Mouse (Mus musculus): ENCODE measurements around the gene Spsb1. TPM values are rescaled to one million over a fixed set of nuclear protein-coding genes. Genes with fewer than 3 reads are reported as not detected.

Gene Spsb1
- polyA plus RNA-seq, 1 experiment from 2014 or later: 15.1 TPM

DNA sequence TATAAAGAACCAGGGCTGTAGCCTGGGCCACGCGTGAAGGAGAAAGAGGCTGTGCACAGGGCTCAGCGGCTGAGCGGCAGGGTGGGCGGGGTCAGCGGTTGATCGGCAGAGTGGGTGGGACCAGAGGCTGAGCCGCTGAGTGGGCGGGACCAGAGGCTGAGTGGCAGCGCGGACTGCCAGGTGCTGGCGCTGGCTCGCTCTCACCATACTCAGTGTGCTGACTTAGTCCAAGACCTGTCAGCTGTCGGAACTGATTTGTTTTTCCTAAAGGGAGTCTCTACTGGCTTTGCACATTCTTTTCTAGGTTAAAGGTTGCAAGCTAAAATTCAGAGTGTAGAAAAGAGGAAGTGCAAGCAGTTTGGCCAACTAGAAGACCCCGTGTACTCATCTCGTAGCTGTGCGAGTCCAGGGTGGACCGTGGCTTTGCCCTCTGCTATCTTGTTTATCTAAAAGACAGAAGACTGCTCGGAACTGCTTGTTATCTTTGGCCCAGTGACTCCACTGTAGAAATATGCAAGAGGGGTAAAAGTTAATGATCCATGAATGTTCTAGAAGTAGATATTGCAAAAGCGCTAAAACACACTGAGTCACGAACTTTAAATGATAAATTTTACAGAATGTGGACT is 34.2 kb upstream of the Spsb1 start:
- Histone ChIP-seq H3K27ac (ENCODE audit: low read length) (peak overlapping the region; percentile 13; the same call in 1 of the 2 replicates), H3K4me2 (ENCODE audit: low read depth, low read length) (peak overlapping the region; percentile 53), H3K4me1 (replicated peaks; ENCODE audit: control insufficient read depth, insufficient read depth, low read length) (peaks cover 33% of the 10 kb centered on the region), H3K9ac (ENCODE audit: low read length) (peak overlapping the region; percentile 39; the same call in 1 of the 2 replicates), H3K4me3 (ENCODE audit: low read length) (peak overlapping the region; percentile 30), H3K9me3 (ENCODE audit: control insufficient read depth, low read length) (no peaks in the 10 kb centered on the region), H3K27me3 (ENCODE audit: control insufficient read depth, insufficient read depth, low read depth, low read length) (no peaks in the 10 kb centered on the region), H3K36me3 (ENCODE audit: control insufficient read depth, insufficient read depth, low read length) (no peaks in the 10 kb centered on the region)
- peak; percentile 92 for ATAC-seq (ENCODE audit: low read depth)
- WGBS: 2% methylated on average over 21 of the region's 21 CpGs

GRCm38 (mm10) chr4:149988301-149988700 is 33.5 kb upstream of the Spsb1 start:
- no peaks in the 10 kb centered on the region for H3K36me3 ChIP-seq (ENCODE audit: control insufficient read depth, insufficient read depth, low read length)
- H3K4me2 ChIP-seq (ENCODE audit: low read depth, low read length): peak overlapping the region; percentile 53
- H3K27ac ChIP-seq (ENCODE audit: low read length): no peak overlapping the region
- WGBS: 80% methylated on average over 6 of the region's 6 CpGs
- no peak overlapping the region for H3K4me3 ChIP-seq (ENCODE audit: low read length)
- H3K4me1 ChIP-seq (replicated peaks; ENCODE audit: control insufficient read depth, insufficient read depth, low read length): peaks cover 33% of the 10 kb centered on the region
- H3K9ac ChIP-seq (ENCODE audit: low read length): peak overlapping the region; percentile 39; the same call in 1 of the 2 replicates
- H3K9me3 ChIP-seq (ENCODE audit: control insufficient read depth, low read length): no peaks in the 10 kb centered on the region
- H3K27me3 ChIP-seq (ENCODE audit: control insufficient read depth, insufficient read depth, low read depth, low read length): no peaks in the 10 kb centered on the region
- ATAC-seq (ENCODE audit: low read depth): no peak

- no peak overlapping the region for H3K9ac ChIP-seq (ENCODE audit: low read length)
- H3K4me2 ChIP-seq (ENCODE audit: low read depth, low read length): no peak overlapping the region
- 74% methylated on average over 10 of the region's 10 CpGs for WGBS
- peaks cover 33% of the 10 kb centered on the region for H3K4me1 ChIP-seq (replicated peaks; ENCODE audit: control insufficient read depth, insufficient read depth, low read length)
- H3K27ac ChIP-seq (ENCODE audit: low read length): no peak overlapping the region
- no peaks in the 10 kb centered on the region for H3K9me3 ChIP-seq (ENCODE audit: control insufficient read depth, low read length)
- no peak for ATAC-seq (ENCODE audit: low read depth)
- H3K4me3 ChIP-seq (ENCODE audit: low read length): no peak overlapping the region
- peaks cover 5% of the 10 kb centered on the region; the same call in 1 of the 2 replicates for H3K36me3 ChIP-seq (ENCODE audit: control insufficient read depth, insufficient read depth, low read length)
- no peaks in the 10 kb centered on the region for H3K27me3 ChIP-seq (ENCODE audit: control insufficient read depth, insufficient read depth, low read depth, low read length)
These were observed 32.0 kb upstream of the Spsb1 start for GRCm38 (mm10) chr4:149986671-149987417.

- Histone ChIP-seq H3K4me3 (ENCODE audit: low read length) (no peak overlapping the region), H3K27me3 (ENCODE audit: control insufficient read depth, insufficient read depth, low read depth, low read length) (no peaks in the 10 kb centered on the region), H3K36me3 (ENCODE audit: control insufficient read depth, insufficient read depth, low read length) (peaks cover 6% of the 10 kb centered on the region), H3K9ac (ENCODE audit: low read length) (no peak overlapping the region), H3K9me3 (ENCODE audit: control insufficient read depth, low read length) (no peaks in the 10 kb centered on the region), H3K4me1 (replicated peaks; ENCODE audit: control insufficient read depth, insufficient read depth, low read length) (peaks cover 14% of the 10 kb centered on the region), H3K27ac (ENCODE audit: low read length) (no peak overlapping the region), H3K4me2 (ENCODE audit: low read depth, low read length) (no peak overlapping the region)
- WGBS: 88% methylated on average over 23 of the region's 23 CpGs
- ATAC-seq (ENCODE audit: low read depth): no peak
These were observed 29.2 kb upstream of the Spsb1 start for GRCm38 (mm10) chr4:149983921-149984645.

GRCm38 (mm10) chr4:149982154-149982553 is 27.3 kb upstream of the Spsb1 start:
- H3K4me3 ChIP-seq (ENCODE audit: low read length): no peak overlapping the region
- no peaks in the 10 kb centered on the region for H3K9me3 ChIP-seq (ENCODE audit: control insufficient read depth, low read length)
- no peak overlapping the region for H3K4me2 ChIP-seq (ENCODE audit: low read depth, low read length)
- H3K27ac ChIP-seq (ENCODE audit: low read length): no peak overlapping the region
- H3K4me1 ChIP-seq (replicated peaks; ENCODE audit: control insufficient read depth, insufficient read depth, low read length): peaks cover 19% of the 10 kb centered on the region
- H3K9ac ChIP-seq (ENCODE audit: low read length): no peak overlapping the region
- H3K36me3 ChIP-seq (ENCODE audit: control insufficient read depth, insufficient read depth, low read length): peaks cover 6% of the 10 kb centered on the region
- H3K27me3 ChIP-seq (ENCODE audit: control insufficient read depth, insufficient read depth, low read depth, low read length): no peaks in the 10 kb centered on the region
- no peak for ATAC-seq (ENCODE audit: low read depth)
- WGBS: 80% methylated on average over 15 of the region's 15 CpGs

- H3K27ac ChIP-seq (ENCODE audit: low read length): no peak overlapping the region
- no peaks in the 10 kb centered on the region for H3K9me3 ChIP-seq (ENCODE audit: control insufficient read depth, low read length)
These were observed 25.0 kb upstream of the Spsb1 start for GRCm38 (mm10) chr4:149979819-149980308.

DNA sequence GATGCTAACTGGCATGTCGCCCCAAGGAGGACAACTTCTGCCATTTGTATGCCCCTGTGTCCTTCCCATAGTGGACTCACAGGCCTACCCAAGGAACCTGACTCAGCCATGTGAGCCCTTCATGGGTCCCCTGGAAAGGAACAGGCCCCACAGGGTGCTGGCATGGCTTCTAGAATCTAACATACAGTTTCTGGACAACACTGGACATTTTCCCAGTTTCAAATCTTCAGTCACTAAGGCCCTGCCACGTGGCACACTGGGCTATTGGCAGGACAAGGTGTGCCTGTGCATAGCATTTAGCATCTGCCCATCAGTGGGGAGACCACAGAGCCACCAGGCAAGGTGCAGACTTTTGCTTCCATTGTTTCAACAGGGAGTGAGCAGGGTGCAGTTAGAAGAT is 24.0 kb upstream of the Spsb1 start:
- no peaks in the 10 kb centered on the region for H3K27me3 ChIP-seq (ENCODE audit: control insufficient read depth, insufficient read depth, low read depth, low read length)
- H3K4me3 ChIP-seq (ENCODE audit: low read length): no peak overlapping the region

More at GRCm38 (mm10) chr4:149979819-149980308, 25.0 kb upstream of the Spsb1 start:
- Histone ChIP-seq H3K27me3 (ENCODE audit: control insufficient read depth, insufficient read depth, low read depth, low read length) (no peaks in the 10 kb centered on the region), H3K36me3 (ENCODE audit: control insufficient read depth, insufficient read depth, low read length) (peaks cover 6% of the 10 kb centered on the region), H3K4me1 (replicated peaks; ENCODE audit: control insufficient read depth, insufficient read depth, low read length) (peaks cover 19% of the 10 kb centered on the region), H3K4me2 (ENCODE audit: low read depth, low read length) (0 out of 2 replicates have a peak overlapping the region, but pooled peaks have one; percentile 30), H3K9ac (ENCODE audit: low read length) (no peak overlapping the region), H3K4me3 (ENCODE audit: low read length) (no peak overlapping the region)
- ATAC-seq (ENCODE audit: low read depth): peak; percentile 44; the same call in 1 of the 2 replicates
- WGBS: 7% methylated on average over 12 of the region's 12 CpGs

DNA sequence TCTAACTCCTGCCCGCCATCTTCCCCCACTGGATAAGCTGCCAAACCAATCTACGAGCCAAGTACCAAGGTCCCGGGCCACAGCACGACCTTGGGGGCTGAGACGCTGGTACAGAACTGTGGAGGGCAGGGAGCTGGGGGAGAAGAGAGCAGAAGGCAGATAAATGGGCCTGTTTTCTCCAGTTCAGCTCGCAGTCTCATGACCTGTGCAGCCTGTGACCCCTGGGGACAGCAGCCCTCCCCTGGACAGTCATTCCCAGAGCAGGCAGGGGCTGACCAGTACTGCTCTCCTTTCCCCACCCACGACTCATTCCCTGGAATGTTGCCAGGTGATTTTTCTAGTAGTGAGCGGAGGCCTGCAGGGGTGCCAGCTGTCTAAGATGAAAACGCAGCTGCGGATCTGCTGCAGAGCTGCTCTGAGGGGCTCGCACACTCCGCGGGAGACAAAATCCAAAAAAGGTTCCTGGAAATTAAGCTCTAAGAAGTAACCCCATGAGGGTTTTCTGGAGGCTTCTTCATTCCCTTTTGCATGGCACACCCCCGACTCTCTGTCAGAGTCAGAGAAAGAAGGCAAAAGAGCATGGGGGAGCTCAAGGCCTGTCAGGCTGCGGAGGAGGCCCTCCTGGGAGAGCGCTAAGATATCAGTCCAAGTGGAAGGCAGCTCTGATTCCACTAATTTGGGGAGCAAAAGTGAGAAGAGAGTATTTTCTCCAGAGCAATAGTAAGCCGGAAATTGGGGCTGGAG is 23.1 kb upstream of the Spsb1 start:
- H3K4me2 ChIP-seq (ENCODE audit: low read depth, low read length): no peak overlapping the region
- peaks cover 19% of the 10 kb centered on the region for H3K4me1 ChIP-seq (replicated peaks; ENCODE audit: control insufficient read depth, insufficient read depth, low read length)
- H3K27ac ChIP-seq (ENCODE audit: low read length): no peak overlapping the region
- no peak overlapping the region for H3K4me3 ChIP-seq (ENCODE audit: low read length)
- 0 out of 2 replicates have a peak overlapping the region, but pooled peaks have one; percentile 11 for H3K9ac ChIP-seq (ENCODE audit: low read length)
- H3K27me3 ChIP-seq (ENCODE audit: control insufficient read depth, insufficient read depth, low read depth, low read length): no peaks in the 10 kb centered on the region
- ATAC-seq (ENCODE audit: low read depth): peak; percentile 56
- 41% methylated on average over 17 of the region's 17 CpGs for WGBS
- H3K9me3 ChIP-seq (ENCODE audit: control insufficient read depth, low read length): no peaks in the 10 kb centered on the region
- peaks cover 6% of the 10 kb centered on the region for H3K36me3 ChIP-seq (ENCODE audit: control insufficient read depth, insufficient read depth, low read length)

More for the DNA sequence above, 24.0 kb upstream of the Spsb1 start:
- Histone ChIP-seq H3K9ac (ENCODE audit: low read length) (no peak overlapping the region), H3K27ac (ENCODE audit: low read length) (no peak overlapping the region), H3K9me3 (ENCODE audit: control insufficient read depth, low read length) (no peaks in the 10 kb centered on the region), H3K4me2 (ENCODE audit: low read depth, low read length) (no peak overlapping the region), H3K36me3 (ENCODE audit: control insufficient read depth, insufficient read depth, low read length) (peaks cover 6% of the 10 kb centered on the region), H3K4me1 (replicated peaks; ENCODE audit: control insufficient read depth, insufficient read depth, low read length) (peaks cover 19% of the 10 kb centered on the region)
- no peak for ATAC-seq (ENCODE audit: low read depth)
- WGBS: 80% methylated on average over 2 of the region's 2 CpGs

All from lung, embryonic 16.5 days (tissue).